Mouse (Mus musculus) heart, postnatal 4 days (tissue): ENCODE results near the gene Arl9. TPM values are rescaled to one million over a fixed set of nuclear protein-coding genes. Genes with fewer than 3 reads are reported as not detected.
A peak's percentile ranks its signal among the peaks of the same experiment; 100 is the strongest.
"Not testable (repeated sequence)": the region's sequence is repeated elsewhere in the genome, so short reads cannot be mapped to it uniquely, and the experiment has no call there.

ENCODE experiments used
- DNase-seq: peaks from one replicate; pipeline ENCODE4 v3.0.0; 2021
- total RNA-seq, 2 experiments: library from RNA; stranded (reverse); gene quantifications; 2 replicates each; pipeline ENCODE4 v1.2.3; 2021

Arl9 gene
- total RNA-seq, 2 experiments from 2014 or later, result not detected

DNA sequence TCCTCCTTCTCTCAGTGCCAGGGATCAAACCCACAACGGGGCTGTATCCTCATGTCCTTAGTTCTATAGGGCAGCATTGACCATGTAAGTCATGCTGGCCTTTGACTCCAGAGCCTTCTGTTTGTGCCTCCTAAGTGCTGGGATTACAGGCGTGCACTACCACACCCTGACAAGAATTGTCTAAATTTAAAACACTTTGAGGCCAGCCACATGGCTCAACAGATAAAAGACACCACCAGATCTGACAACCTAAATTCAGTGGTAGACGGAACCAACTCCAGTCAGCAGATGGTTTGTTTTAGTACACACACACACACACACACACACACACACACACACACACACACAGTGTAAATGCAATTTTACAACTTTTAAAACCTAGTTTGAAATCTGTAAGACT lies 24.2 kb downstream of the Arl9 start:
- DNase-seq, result no peak

DNA sequence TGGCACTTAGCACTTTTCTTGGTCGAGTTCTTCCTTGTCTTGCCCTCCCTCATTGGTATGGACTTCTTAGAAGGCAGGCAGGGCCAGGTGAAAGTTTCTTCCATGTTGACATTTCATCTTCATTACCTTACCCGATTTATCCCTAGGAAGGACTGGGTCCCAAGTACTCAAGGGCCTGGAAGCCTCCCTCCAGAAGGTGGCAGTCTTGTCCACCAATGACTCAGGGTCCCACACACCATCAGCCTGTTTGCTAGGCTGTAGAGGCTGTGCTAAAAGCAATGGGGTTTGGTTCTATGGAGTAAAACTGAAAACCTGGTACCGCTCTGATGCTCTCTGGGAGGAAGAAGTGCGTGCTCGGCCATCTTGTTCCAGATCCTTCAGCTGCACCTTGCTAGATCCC lies 25.9 kb downstream of the Arl9 start:
- peak; percentile 65 for DNase-seq

DNA sequence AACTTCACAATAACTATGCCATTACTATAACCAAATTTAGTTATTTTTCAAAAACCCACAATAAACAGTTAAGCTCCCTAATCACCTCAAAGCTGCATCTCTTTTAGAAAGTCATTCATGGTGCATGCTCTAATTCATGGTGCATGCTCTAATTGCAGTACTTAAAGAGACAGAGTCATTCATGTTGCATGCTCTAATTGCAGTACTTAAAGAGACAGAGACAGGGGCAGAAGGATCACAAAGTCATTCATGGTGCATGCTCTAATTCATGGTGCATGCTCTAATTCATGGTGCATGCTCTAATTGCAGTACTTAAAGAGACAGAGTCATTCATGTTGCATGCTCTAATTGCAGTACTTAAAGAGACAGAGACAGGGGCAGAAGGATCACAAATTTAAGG lies 31.2 kb downstream of the Arl9 start:
- DNase-seq, result not testable (repeated sequence)

DNA sequence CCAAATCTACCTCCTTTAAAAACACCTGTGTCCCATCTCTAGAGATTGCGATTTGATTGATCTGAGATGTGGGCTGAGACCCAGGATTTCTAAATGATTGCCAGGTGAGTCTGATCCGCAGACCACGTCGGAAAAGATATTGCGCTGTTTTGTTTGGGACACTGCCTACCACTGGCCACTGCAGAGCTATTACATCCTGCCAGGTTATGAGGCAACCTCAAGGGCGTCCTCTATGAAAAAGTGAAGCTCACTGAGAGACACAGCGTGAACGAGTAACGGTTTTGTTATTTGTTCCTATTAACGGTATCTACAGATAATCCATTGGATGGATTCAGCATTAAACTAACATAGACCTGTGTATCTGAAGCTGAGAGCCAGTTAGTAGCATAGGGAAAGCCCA lies 34.6 kb downstream of the Arl9 start:
- no peak for DNase-seq

DNA sequence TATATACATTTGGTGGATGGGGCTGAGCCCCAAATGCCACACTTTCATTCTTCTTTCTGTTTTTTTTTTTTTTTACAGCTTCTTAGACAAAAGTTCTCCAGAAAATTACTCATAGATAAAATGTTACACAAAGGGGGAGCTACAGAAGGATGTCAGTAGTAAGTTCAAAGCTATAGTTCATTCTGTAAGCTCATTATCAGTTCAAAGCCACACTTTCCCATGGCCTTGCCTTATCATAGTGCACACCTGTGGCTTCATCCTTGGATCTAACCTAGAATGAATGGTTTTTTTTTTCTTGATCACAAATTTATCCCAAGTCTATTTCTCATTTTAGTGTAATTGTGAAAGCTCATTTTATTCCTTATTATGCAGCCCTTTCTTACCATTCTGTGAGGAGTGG lies 35.5 kb downstream of the Arl9 start:
- DNase-seq, result no peak

DNA sequence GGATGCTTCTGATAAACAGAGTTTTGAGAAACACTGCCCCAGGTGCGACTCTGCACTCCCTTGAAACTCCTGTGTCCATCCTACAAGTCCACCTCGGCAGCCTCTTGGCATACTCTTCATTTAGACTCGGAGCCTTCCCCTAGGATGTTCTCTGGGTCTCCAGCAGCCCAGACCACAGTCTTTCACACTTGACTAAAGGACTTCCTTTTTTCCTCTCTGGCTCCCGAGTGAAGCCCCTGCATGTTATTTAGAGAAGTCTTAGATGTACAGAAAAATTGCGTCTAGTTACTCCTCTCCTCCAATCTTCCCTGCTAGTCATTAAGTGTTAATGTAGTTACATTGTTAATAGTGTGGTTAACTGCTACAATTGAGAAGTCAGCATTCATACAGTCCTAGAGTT lies 40.5 kb downstream of the Arl9 start:
- DNase-seq, result no peak

DNA sequence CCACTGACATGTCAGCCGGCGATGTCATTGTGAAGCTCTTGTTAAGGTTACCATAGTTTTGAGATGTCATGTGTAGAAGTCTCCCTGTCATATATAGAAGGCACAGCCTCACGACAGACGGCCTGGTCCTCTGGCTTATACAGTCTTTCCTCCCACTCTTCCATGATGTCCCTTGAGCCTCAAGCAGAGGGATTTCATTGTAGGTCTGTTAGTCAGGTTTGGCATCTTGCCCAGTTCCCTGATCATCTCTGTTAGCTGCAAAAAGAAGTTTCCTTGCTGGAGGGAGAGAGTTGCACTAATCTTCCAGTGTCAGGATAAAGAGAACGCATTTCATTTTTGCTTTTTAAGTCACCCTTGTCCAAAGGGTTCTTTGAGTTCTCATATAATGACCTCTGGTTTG lies 48.8 kb downstream of the Arl9 start:
- no peak for DNase-seq

DNA sequence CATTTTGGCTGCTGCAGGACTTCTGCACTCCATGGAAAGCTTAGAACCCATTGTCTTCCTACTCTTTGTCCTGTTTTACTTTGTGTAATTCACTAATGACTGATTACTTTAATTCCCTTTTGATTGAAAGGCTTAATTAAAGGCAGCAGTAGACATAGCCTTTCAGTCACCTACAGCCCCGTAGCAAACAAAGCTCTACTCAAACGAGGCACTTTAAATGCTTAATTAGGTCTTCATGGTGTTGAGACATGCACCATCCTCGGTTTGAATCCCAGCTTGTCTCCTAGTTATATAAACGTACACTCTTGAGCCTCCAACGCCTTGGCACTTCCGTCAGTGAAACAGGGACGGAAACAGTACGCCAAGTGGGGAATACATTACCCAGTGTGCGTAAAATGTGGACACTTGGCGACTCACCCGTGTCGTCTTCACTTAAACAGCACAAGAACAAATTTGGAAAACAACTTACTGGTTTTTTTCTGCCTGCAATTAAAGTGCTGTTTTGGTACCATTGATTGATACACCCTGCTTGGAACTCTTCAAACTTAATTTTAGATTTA lies 53.1 kb downstream of the Arl9 start:
- no peak for DNase-seq

Other genes with a start within 250 kb of the Arl9 start
- 10 to 100 TPM; 10.2 to 11.3 TPM for gene Aasdh, start 98.5 kb upstream of the Arl9 start, total RNA-seq
- gene Paics, start 52.7 kb upstream of the Arl9 start, total RNA-seq, result 100 to 1,000 TPM; 173 to 183 TPM
- 10 to 100 TPM; 19.3 to 21.0 TPM for gene Ppat, start 52.5 kb upstream of the Arl9 start, total RNA-seq
- 10 to 100 TPM; 72.0 to 72.7 TPM for gene Srp72, start 29.4 kb upstream of the Arl9 start, total RNA-seq
- not detected for gene Thegl, start 12.0 kb downstream of the Arl9 start, total RNA-seq
- gene Hopx, start 111.1 kb downstream of the Arl9 start, total RNA-seq, result 100 to 1,000 TPM; 432 to 451 TPM
- gene Spink2, start 207.4 kb downstream of the Arl9 start, total RNA-seq, result under 1 TPM; 0.48 to 0.74 TPM